Mouse (Mus musculus): ENCODE measurements around the gene AC134908.4. TPM values are rescaled to one million over a fixed set of nuclear protein-coding genes. Genes with fewer than 3 reads are reported as not detected.

AC134908.4 gene
- total RNA-seq, 1 experiment = not detected

GRCm38 (mm10) chr17:25835816-25836215 is 40.4 kb upstream of the AC134908.4 start:
- Histone ChIP-seq H3K27ac (ENCODE audit: insufficient read depth, low read depth, low read length, poor library complexity, severe bottlenecking) (no peak overlapping the region), H3K9me3 (ENCODE audit: control insufficient read depth, insufficient read depth, low read depth, low read length) (no peaks in the 10 kb centered on the region), H3K4me1 (ENCODE audit: control insufficient read depth in 2 of 2, insufficient read depth in 2 of 2, low read length in 2 of 2, poor library complexity in 1 of 2) (peaks cover 2 to 26% of the 10 kb centered on the region in 2 experiments; a peak in 1 of 4 replicates), H3K4me3 (ENCODE audit: insufficient read depth in 1 of 2, low read depth in 1 of 2, low read length in 2 of 2, poor library complexity in 1 of 2, severe bottlenecking in 1 of 2) (no peak overlapping the region), H3K9ac (ENCODE audit: insufficient read depth, low read depth, low read length, poor library complexity, severe bottlenecking) (no peak overlapping the region), H3K36me3 (ENCODE audit: control insufficient read depth, insufficient read depth, low read length, poor library complexity, severe bottlenecking) (peaks cover 51% of the 10 kb centered on the region)
- TF ChIP-seq CHD2 (IDR thresholded peaks at IDR 0.05; ENCODE audit: low read depth, low read length) (no peak), HCFC1 (IDR thresholded peaks at IDR 0.05; ENCODE audit: borderline replicate concordance, insufficient read depth, low read length) (no peak), ZNF384 (IDR thresholded peaks at IDR 0.05; ENCODE audit: low read depth, low read length) (no peak), ZC3H11A (IDR thresholded peaks at IDR 0.05; ENCODE audit: borderline replicate concordance, low read depth, low read length) (no peak), MAFK (IDR thresholded peaks at IDR 0.05; ENCODE audit: insufficient read depth, low read depth, low read length) (no peak)
- no peak for DNase-seq (ENCODE audit: low read depth, low spot score)
- in situ Hi-C loops (cut with MboI; ENCODE audit: low sequenced_read_pairs in 2 of 2, unreplicated experiment in 2 of 2) = no loop called here

GRCm38 (mm10) chr17:25835301-25835700 is 39.8 kb upstream of the AC134908.4 start:
- TF ChIP-seq HCFC1 (IDR thresholded peaks at IDR 0.05; ENCODE audit: borderline replicate concordance, insufficient read depth, low read length) (no peak), CHD2 (IDR thresholded peaks at IDR 0.05; ENCODE audit: low read depth, low read length) (no peak), ZC3H11A (IDR thresholded peaks at IDR 0.05; ENCODE audit: borderline replicate concordance, low read depth, low read length) (no peak), ZNF384 (IDR thresholded peaks at IDR 0.05; ENCODE audit: low read depth, low read length) (no peak), MAFK (IDR thresholded peaks at IDR 0.05; ENCODE audit: insufficient read depth, low read depth, low read length) (no peak)
- H3K4me1 ChIP-seq (ENCODE audit: control insufficient read depth in 2 of 2, insufficient read depth in 2 of 2, low read length in 2 of 2, poor library complexity in 1 of 2) = peaks cover 2 to 26% of the 10 kb centered on the region in 2 experiments; a peak in 1 of 4 replicates
- H3K4me3 ChIP-seq (ENCODE audit: insufficient read depth in 1 of 2, low read depth in 1 of 2, low read length in 2 of 2, poor library complexity in 1 of 2, severe bottlenecking in 1 of 2) = no peak overlapping the region
- in situ Hi-C loops (cut with MboI; ENCODE audit: low sequenced_read_pairs in 2 of 2, unreplicated experiment in 2 of 2) = no loop called here
- H3K27ac ChIP-seq (ENCODE audit: insufficient read depth, low read depth, low read length, poor library complexity, severe bottlenecking) = no peak overlapping the region
- peaks cover 51% of the 10 kb centered on the region for H3K36me3 ChIP-seq (ENCODE audit: control insufficient read depth, insufficient read depth, low read length, poor library complexity, severe bottlenecking)
- no peak overlapping the region for H3K9ac ChIP-seq (ENCODE audit: insufficient read depth, low read depth, low read length, poor library complexity, severe bottlenecking)
- DNase-seq (ENCODE audit: low read depth, low spot score) = no peak
- no peaks in the 10 kb centered on the region for H3K9me3 ChIP-seq (ENCODE audit: control insufficient read depth, insufficient read depth, low read depth, low read length)

- no peak for TF ChIP-seq HCFC1 (IDR thresholded peaks at IDR 0.05; ENCODE audit: borderline replicate concordance, insufficient read depth, low read length)
- no peak for TF ChIP-seq CHD2 (IDR thresholded peaks at IDR 0.05; ENCODE audit: low read depth, low read length)
- TF ChIP-seq ZNF384 (IDR thresholded peaks at IDR 0.05; ENCODE audit: low read depth, low read length) = no peak
- TF ChIP-seq ZC3H11A (IDR thresholded peaks at IDR 0.05; ENCODE audit: borderline replicate concordance, low read depth, low read length) = no peak
- TF ChIP-seq MAFK (IDR thresholded peaks at IDR 0.05; ENCODE audit: insufficient read depth, low read depth, low read length) = no peak
- Histone ChIP-seq H3K4me3 (ENCODE audit: insufficient read depth in 1 of 2, low read depth in 1 of 2, low read length in 2 of 2, poor library complexity in 1 of 2, severe bottlenecking in 1 of 2) (no peak overlapping the region), H3K36me3 (ENCODE audit: control insufficient read depth, insufficient read depth, low read length, poor library complexity, severe bottlenecking) (peaks cover 50% of the 10 kb centered on the region), H3K9me3 (ENCODE audit: control insufficient read depth, insufficient read depth, low read depth, low read length) (no peaks in the 10 kb centered on the region), H3K9ac (ENCODE audit: insufficient read depth, low read depth, low read length, poor library complexity, severe bottlenecking) (no peak overlapping the region), H3K27ac (ENCODE audit: insufficient read depth, low read depth, low read length, poor library complexity, severe bottlenecking) (no peak overlapping the region), H3K4me1 (ENCODE audit: control insufficient read depth in 2 of 2, insufficient read depth in 2 of 2, low read length in 2 of 2, poor library complexity in 1 of 2) (peaks cover 2 to 26% of the 10 kb centered on the region in 2 experiments; a peak in 1 of 4 replicates)
- no peak for DNase-seq (ENCODE audit: low read depth, low spot score)
- in situ Hi-C loops (cut with MboI; ENCODE audit: low sequenced_read_pairs in 2 of 2, unreplicated experiment in 2 of 2) = no loop called here
These were observed 39.2 kb upstream of the AC134908.4 start for GRCm38 (mm10) chr17:25834595-25835222.

DNA sequence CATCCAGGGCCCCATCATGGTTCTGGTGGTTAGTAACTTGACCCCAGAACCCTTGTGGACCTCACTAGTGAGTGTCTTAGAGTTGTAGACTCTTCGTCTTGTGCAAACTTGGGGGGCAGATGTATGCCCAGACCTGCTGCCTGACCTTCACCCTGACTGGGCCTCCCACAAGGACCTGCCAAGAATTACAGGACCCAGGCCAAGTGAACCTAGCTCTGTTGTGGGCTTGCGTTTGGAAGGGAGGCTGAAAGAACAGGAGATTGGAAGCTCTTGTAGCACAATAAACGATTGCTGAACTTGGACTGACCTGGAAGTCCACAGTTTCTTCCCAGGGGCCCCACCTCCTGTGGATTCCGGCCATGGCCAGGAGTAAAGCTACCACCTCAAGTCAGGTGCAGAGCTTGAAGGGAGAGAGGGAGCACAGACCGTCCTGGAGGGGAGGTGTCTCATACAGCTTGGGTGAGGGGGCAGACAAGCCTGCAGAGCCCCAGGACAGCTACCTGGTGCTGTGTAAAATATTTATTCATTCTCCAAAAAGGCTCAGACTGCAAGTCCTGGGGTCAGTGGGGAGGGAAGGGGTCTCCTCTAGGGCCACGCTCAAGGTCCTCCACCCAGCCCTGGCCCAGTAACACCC is 38.6 kb upstream of the AC134908.4 start:
- DNase-seq (ENCODE audit: low read depth, low spot score) = no peak
- Histone ChIP-seq H3K27ac (ENCODE audit: insufficient read depth, low read depth, low read length, poor library complexity, severe bottlenecking) (no peak overlapping the region), H3K4me1 (ENCODE audit: control insufficient read depth in 2 of 2, insufficient read depth in 2 of 2, low read length in 2 of 2, poor library complexity in 1 of 2) (peaks cover 2 to 26% of the 10 kb centered on the region in 2 experiments; a peak in 1 of 4 replicates), H3K9ac (ENCODE audit: insufficient read depth, low read depth, low read length, poor library complexity, severe bottlenecking) (peak overlapping the region; percentile 91), H3K36me3 (ENCODE audit: control insufficient read depth, insufficient read depth, low read length, poor library complexity, severe bottlenecking) (peaks cover 46% of the 10 kb centered on the region), H3K9me3 (ENCODE audit: control insufficient read depth, insufficient read depth, low read depth, low read length) (no peaks in the 10 kb centered on the region), H3K4me3 (ENCODE audit: insufficient read depth in 1 of 2, low read depth in 1 of 2, low read length in 2 of 2, poor library complexity in 1 of 2, severe bottlenecking in 1 of 2) (peak overlapping the region; percentile 83 to 97)
- TF ChIP-seq CHD2 (IDR thresholded peaks at IDR 0.05; ENCODE audit: low read depth, low read length) = no peak
- TF ChIP-seq MAFK (IDR thresholded peaks at IDR 0.05; ENCODE audit: insufficient read depth, low read depth, low read length) = no peak
- TF ChIP-seq HCFC1 (IDR thresholded peaks at IDR 0.05; ENCODE audit: borderline replicate concordance, insufficient read depth, low read length) = no peak
- TF ChIP-seq ZC3H11A (IDR thresholded peaks at IDR 0.05; ENCODE audit: borderline replicate concordance, low read depth, low read length) = no peak
- TF ChIP-seq ZNF384 (IDR thresholded peaks at IDR 0.05; ENCODE audit: low read depth, low read length) = no peak
- in situ Hi-C loops (cut with MboI; ENCODE audit: low sequenced_read_pairs in 2 of 2, unreplicated experiment in 2 of 2) = no loop called here

Data from ES-E14 (cell line).